Mouse (Mus musculus) midbrain, embryonic 13.5 days (tissue): ENCODE data around the gene Fam104a. TPM values are rescaled to one million over a fixed set of nuclear protein-coding genes. Genes with fewer than 3 reads are reported as not detected.

ENCODE experiments used
- ATAC-seq: fragments of 200-750 bp; cut with Nextera tagmentation; 2 replicates; pipeline ENCODE4 v1.8.0; 2017; ENCODE audit warnings: mild to moderate bottlenecking, moderate TSS enrichment, moderate library complexity
- H3K27ac ChIP-seq: fragments of 300-500 bp; sonication (generic); 2 replicates; pipeline ENCODE4 v1.5.1; 2015; ENCODE audit warnings: inconsistent platforms, mild to moderate bottlenecking, moderate library complexity
- H3K27me3 ChIP-seq: fragments of 300-500 bp; sonication (generic); 2 replicates; pipeline ENCODE4 v1.6.1; 2015; ENCODE audit warnings: mild to moderate bottlenecking, inconsistent platforms
- H3K36me3 ChIP-seq: fragments of 300-500 bp; sonication (generic); 2 replicates; pipeline ENCODE4 v1.6.1; 2015; ENCODE audit warnings: mild to moderate bottlenecking, inconsistent platforms
- H3K4me1 ChIP-seq: fragments of 300-500 bp; sonication (generic); replicated peaks from 2 replicates; pipeline ENCODE4 v1.6.1; 2015; ENCODE audit warnings: inconsistent platforms
- H3K4me2 ChIP-seq: fragments of 300-500 bp; sonication (generic); replicated peaks from 2 replicates; pipeline ENCODE4 v1.6.1; 2015; ENCODE audit warnings: moderate library complexity, mild to moderate bottlenecking, inconsistent platforms
- H3K4me3 ChIP-seq: fragments of 300-500 bp; sonication (generic); replicated peaks from 2 replicates; pipeline ENCODE4 v1.5.1; 2015; ENCODE audit warnings: mild to moderate bottlenecking, inconsistent platforms
- H3K9ac ChIP-seq: fragments of 300-500 bp; sonication (generic); replicated peaks from 2 replicates; pipeline ENCODE4 v1.6.1; 2015; ENCODE audit warnings: mild to moderate bottlenecking, inconsistent platforms
- H3K9me3 ChIP-seq: fragments of 300-500 bp; sonication (generic); 2 replicates; pipeline ENCODE4 v1.6.1; 2016; ENCODE audit warnings: mild to moderate bottlenecking, inconsistent platforms
- WGBS: fragments of 180-500 bp; shearing (Covaris S2); methylation state at CpG from one replicate; pipeline ENCODE4 v1.1.7; 2015; 5-methylcytosine and 5-hydroxymethylcytosine counted together
- polyA plus RNA-seq: library from polyadenylated mRNA; unstranded; fragments of >200 nt; fragmentation: Nextera tagmentation; extraction: Ambion mirVana; gene quantifications from 2 replicates; pipeline ENCODE4 v1.2.1, GENCODE M21; 2015

Fam104a gene
- polyA plus RNA-seq, 1 experiment from 2014 or later, result 47.9 TPM

- peaks cover 20% of the 10 kb centered on the region for H3K4me1 ChIP-seq
- no peak for ATAC-seq
Observed at GRCm38 (mm10) chr11:113676847-113677246, 7.1 kb downstream of the Fam104a start.

GRCm38 (mm10) chr11:113674595-113674994, 9.4 kb downstream of the Fam104a start:
- Histone ChIP-seq H3K4me3 (no peak overlapping the region), H3K9me3 (no peaks in the 10 kb centered on the region), H3K27ac (no peak overlapping the region), H3K36me3 (peaks cover 59% of the 10 kb centered on the region), H3K9ac (no peak overlapping the region), H3K4me1 (peaks cover 8% of the 10 kb centered on the region; the same call in 1 of the 2 replicates), H3K4me2 (no peak overlapping the region), H3K27me3 (no peaks in the 10 kb centered on the region)
- ATAC-seq, result no peak
- WGBS, result 92% methylated on average over 5 of the region's 5 CpGs

More at GRCm38 (mm10) chr11:113676847-113677246, 7.1 kb downstream of the Fam104a start:
- Histone ChIP-seq H3K4me3 (no peak overlapping the region), H3K27ac (no peak overlapping the region), H3K9ac (no peak overlapping the region), H3K4me2 (no peak overlapping the region), H3K9me3 (no peaks in the 10 kb centered on the region), H3K36me3 (peaks cover 43% of the 10 kb centered on the region), H3K27me3 (no peaks in the 10 kb centered on the region)
- WGBS, result 71% methylated on average over 2 of the region's 2 CpGs

GRCm38 (mm10) chr11:113673614-113674013, 10.3 kb downstream of the Fam104a start:
- no peak overlapping the region for H3K9ac ChIP-seq
- peaks cover 63% of the 10 kb centered on the region for H3K36me3 ChIP-seq
- H3K4me3 ChIP-seq, result no peak overlapping the region
- no peak for ATAC-seq
- H3K9me3 ChIP-seq, result no peaks in the 10 kb centered on the region
- no peak overlapping the region for H3K27ac ChIP-seq
- 97% methylated on average over 4 of the region's 4 CpGs for WGBS
- no peak overlapping the region for H3K4me2 ChIP-seq
- H3K27me3 ChIP-seq, result no peaks in the 10 kb centered on the region
- H3K4me1 ChIP-seq, result peaks cover 8% of the 10 kb centered on the region; the same call in 1 of the 2 replicates

GRCm38 (mm10) chr11:113669711-113670110, 14.2 kb downstream of the Fam104a start:
- H3K4me2 ChIP-seq, result no peak overlapping the region
- peaks cover 52% of the 10 kb centered on the region for H3K36me3 ChIP-seq
- no peaks in the 10 kb centered on the region for H3K27me3 ChIP-seq
- H3K4me1 ChIP-seq, result no peaks in the 10 kb centered on the region
- no peak overlapping the region for H3K4me3 ChIP-seq
- H3K9me3 ChIP-seq, result no peaks in the 10 kb centered on the region
- no peak overlapping the region for H3K27ac ChIP-seq
- 83% methylated on average over 4 of the region's 4 CpGs for WGBS
- no peak overlapping the region for H3K9ac ChIP-seq
- ATAC-seq, result no peak

GRCm38 (mm10) chr11:113668857-113669256, 15.1 kb downstream of the Fam104a start:
- H3K36me3 ChIP-seq, result peaks cover 55% of the 10 kb centered on the region

GRCm38 (mm10) chr11:113667704-113668103, 16.3 kb downstream of the Fam104a start:
- 87% methylated on average over 4 of the region's 4 CpGs for WGBS
- H3K36me3 ChIP-seq, result peaks cover 56% of the 10 kb centered on the region

More at GRCm38 (mm10) chr11:113668857-113669256, 15.1 kb downstream of the Fam104a start:
- H3K27ac ChIP-seq, result no peak overlapping the region
- no peak overlapping the region for H3K9ac ChIP-seq
- no peak overlapping the region for H3K4me3 ChIP-seq
- H3K4me1 ChIP-seq, result 0 out of 2 replicates have a peak, but pooled peaks cover 4% of the 10 kb centered on the region
- WGBS, result 92% methylated on average over 5 of the region's 5 CpGs
- no peak for ATAC-seq
- no peak overlapping the region for H3K4me2 ChIP-seq
- no peaks in the 10 kb centered on the region for H3K9me3 ChIP-seq
- no peaks in the 10 kb centered on the region for H3K27me3 ChIP-seq

GRCm38 (mm10) chr11:113667122-113667521, 16.8 kb downstream of the Fam104a start:
- no peaks in the 10 kb centered on the region for H3K27me3 ChIP-seq
- H3K36me3 ChIP-seq, result peaks cover 57% of the 10 kb centered on the region
- no peak for ATAC-seq
- H3K4me1 ChIP-seq, result 0 out of 2 replicates have a peak, but pooled peaks cover 4% of the 10 kb centered on the region
- no peak overlapping the region for H3K4me3 ChIP-seq
- no peaks in the 10 kb centered on the region for H3K9me3 ChIP-seq
- H3K27ac ChIP-seq, result peak overlapping the region; percentile 14; the same call in 1 of the 2 replicates
- 84% methylated on average over 2 of the region's 2 CpGs for WGBS
- no peak overlapping the region for H3K9ac ChIP-seq
- H3K4me2 ChIP-seq, result no peak overlapping the region

More at GRCm38 (mm10) chr11:113667704-113668103, 16.3 kb downstream of the Fam104a start:
- Histone ChIP-seq H3K27me3 (no peaks in the 10 kb centered on the region), H3K4me1 (0 out of 2 replicates have a peak, but pooled peaks cover 4% of the 10 kb centered on the region), H3K9ac (no peak overlapping the region), H3K4me3 (no peak overlapping the region), H3K27ac (no peak overlapping the region), H3K9me3 (no peaks in the 10 kb centered on the region), H3K4me2 (no peak overlapping the region)
- no peak for ATAC-seq

GRCm38 (mm10) chr11:113666648-113667047, 17.3 kb downstream of the Fam104a start:
- H3K4me3 ChIP-seq, result no peak overlapping the region
- H3K4me2 ChIP-seq, result no peak overlapping the region
- H3K27ac ChIP-seq, result peak overlapping the region; percentile 14; the same call in 1 of the 2 replicates
- peaks cover 58% of the 10 kb centered on the region for H3K36me3 ChIP-seq
- no peaks in the 10 kb centered on the region for H3K27me3 ChIP-seq
- no peak for ATAC-seq
- H3K9ac ChIP-seq, result no peak overlapping the region
- 73% methylated on average over 10 of the region's 10 CpGs for WGBS
- H3K4me1 ChIP-seq, result 0 out of 2 replicates have a peak, but pooled peaks cover 4% of the 10 kb centered on the region
- H3K9me3 ChIP-seq, result no peaks in the 10 kb centered on the region

GRCm38 (mm10) chr11:113666205-113666604, 17.8 kb downstream of the Fam104a start:
- no peak for ATAC-seq
- no peak overlapping the region for H3K4me3 ChIP-seq
- 90% methylated on average over 6 of the region's 6 CpGs for WGBS
- 0 out of 2 replicates have a peak, but pooled peaks cover 4% of the 10 kb centered on the region for H3K4me1 ChIP-seq
- peaks cover 58% of the 10 kb centered on the region for H3K36me3 ChIP-seq
- no peaks in the 10 kb centered on the region for H3K9me3 ChIP-seq
- no peaks in the 10 kb centered on the region for H3K27me3 ChIP-seq
- H3K9ac ChIP-seq, result no peak overlapping the region
- no peak overlapping the region for H3K27ac ChIP-seq
- no peak overlapping the region for H3K4me2 ChIP-seq

GRCm38 (mm10) chr11:113664279-113664678, 19.7 kb downstream of the Fam104a start:
- ATAC-seq, result no peak
- Histone ChIP-seq H3K4me3 (no peak overlapping the region), H3K27ac (no peak overlapping the region), H3K9ac (no peak overlapping the region), H3K4me1 (0 out of 2 replicates have a peak, but pooled peaks cover 4% of the 10 kb centered on the region), H3K4me2 (no peak overlapping the region), H3K27me3 (no peaks in the 10 kb centered on the region), H3K36me3 (peaks cover 67% of the 10 kb centered on the region), H3K9me3 (no peaks in the 10 kb centered on the region)
- WGBS, result 68% methylated on average over 2 of the region's 2 CpGs

- Histone ChIP-seq H3K4me1 (0 out of 2 replicates have a peak, but pooled peaks cover 4% of the 10 kb centered on the region), H3K4me2 (no peak overlapping the region), H3K27ac (no peak overlapping the region), H3K9me3 (no peaks in the 10 kb centered on the region), H3K9ac (no peak overlapping the region), H3K4me3 (no peak overlapping the region), H3K27me3 (no peaks in the 10 kb centered on the region), H3K36me3 (peaks cover 76% of the 10 kb centered on the region)
- no peak for ATAC-seq
- 93% methylated on average over 18 of the region's 18 CpGs for WGBS
Observed at GRCm38 (mm10) chr11:113661835-113662351, 22.1 kb downstream of the Fam104a start.

- H3K36me3 ChIP-seq, result peaks cover 86% of the 10 kb centered on the region
- no peak overlapping the region for H3K9ac ChIP-seq
- no peaks in the 10 kb centered on the region for H3K9me3 ChIP-seq
- H3K4me1 ChIP-seq, result 0 out of 2 replicates have a peak, but pooled peaks cover 4% of the 10 kb centered on the region
- no peak overlapping the region for H3K27ac ChIP-seq
- no peak overlapping the region for H3K4me2 ChIP-seq
- WGBS, result 97% methylated on average over 11 of the region's 11 CpGs
- H3K27me3 ChIP-seq, result no peaks in the 10 kb centered on the region
- no peak overlapping the region for H3K4me3 ChIP-seq
- ATAC-seq, result no peak
Observed at GRCm38 (mm10) chr11:113660940-113661339, 23.0 kb downstream of the Fam104a start.
